Mouse (Mus musculus) midbrain, embryonic 11.5 days (tissue): ENCODE data around the gene Fam13c. TPM values are rescaled to one million over a fixed set of nuclear protein-coding genes. Genes with fewer than 3 reads are reported as not detected.

Source experiments
- ATAC-seq: fragments of 200-750 bp; cut with Nextera tagmentation; 2 replicates; pipeline ENCODE4 v1.8.0; 2017; ENCODE audit warnings: moderate TSS enrichment, moderate library complexity; ENCODE audit not compliant: low FRiP score
- DNase-seq: peaks from one replicate; pipeline ENCODE4 v3.0.0; 2015; ENCODE audit warnings: low spot score; ENCODE audit errors: missing footprints
- H3K27ac ChIP-seq: fragments of 300-500 bp; sonication (generic); 2 replicates; pipeline ENCODE4 v1.5.1; 2014; ENCODE audit warnings: low read depth, low read length
- H3K27me3 ChIP-seq: fragments of 300-500 bp; sonication (generic); 2 replicates; pipeline ENCODE4 v1.6.1; 2014; ENCODE audit warnings: mild to moderate bottlenecking, low read length, moderate library complexity, mixed read lengths; ENCODE audit not compliant: control insufficient read depth, insufficient read depth
- H3K36me3 ChIP-seq: fragments of 300-500 bp; sonication (generic); 2 replicates; pipeline ENCODE4 v1.6.1; 2014; ENCODE audit warnings: mild to moderate bottlenecking, low read length, moderate library complexity, mixed read lengths; ENCODE audit not compliant: control insufficient read depth, insufficient read depth
- H3K4me1 ChIP-seq: fragments of 300-500 bp; sonication (generic); 2 replicates; pipeline ENCODE4 v1.6.1; 2014; ENCODE audit warnings: low read length; ENCODE audit not compliant: control insufficient read depth, insufficient read depth
- H3K4me2 ChIP-seq: fragments of 300-500 bp; sonication (generic); 2 replicates; pipeline ENCODE4 v1.6.1; 2014; ENCODE audit warnings: mild to moderate bottlenecking, moderate library complexity
- H3K4me3 ChIP-seq: fragments of 300-500 bp; sonication (generic); 2 replicates; pipeline ENCODE4 v1.5.1; 2014; ENCODE audit warnings: low read depth, low read length
- H3K9ac ChIP-seq: fragments of 300-500 bp; sonication (generic); 2 replicates; pipeline ENCODE4 v1.6.1; 2014; ENCODE audit warnings: low read length
- H3K9me3 ChIP-seq: fragments of 300-500 bp; sonication (generic); 2 replicates; pipeline ENCODE4 v1.6.1; 2016; ENCODE audit warnings: low read length; ENCODE audit not compliant: control insufficient read depth
- WGBS: fragments of 180-500 bp; shearing (Covaris S2); extraction: QIAGEN DNeasy Blood & Tissue Kit; methylation state at CpG from one replicate; pipeline ENCODE4 v1.1.7; 2014; 5-methylcytosine and 5-hydroxymethylcytosine counted together
- polyA plus RNA-seq: library from polyadenylated mRNA; unstranded; fragments of >200 nt; fragmentation: Nextera tagmentation; extraction: Ambion mirVana; gene quantifications from 2 replicates; pipeline ENCODE4 v1.2.1, GENCODE M21; 2014

The Fam13c gene
- polyA plus RNA-seq, 1 experiment from 2014 or later: 18.6 TPM

DNA sequence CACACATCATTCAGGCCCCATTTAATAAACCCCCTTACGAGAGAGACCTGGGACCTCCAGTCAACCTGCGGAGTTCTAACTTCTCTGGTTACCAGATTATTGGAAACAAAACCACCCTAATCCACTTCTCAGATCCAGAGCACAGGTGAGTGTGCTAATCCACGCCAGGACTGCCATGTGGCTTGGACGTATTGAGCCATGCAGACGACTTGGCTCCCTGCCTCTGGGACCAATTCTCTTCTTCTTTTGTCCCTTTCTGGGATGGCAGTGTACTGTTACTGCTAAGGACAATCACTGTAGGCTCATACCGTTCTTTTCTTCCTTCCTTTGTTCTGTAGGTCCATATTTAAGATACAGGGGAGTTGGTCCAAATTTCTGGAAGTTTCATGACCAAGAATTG is 102.6 kb downstream of the Fam13c start:
- no peak overlapping the region for H3K27ac ChIP-seq
- 78% methylated on average over 6 of the region's 6 CpGs for WGBS
- H3K4me2 ChIP-seq: no peak overlapping the region
- no peak overlapping the region for H3K9ac ChIP-seq
- ATAC-seq (no peak), DNase-seq (no peak)
- H3K36me3 ChIP-seq: 0 out of 2 replicates have a peak, but pooled peaks cover 2% of the 10 kb centered on the region
- H3K4me3 ChIP-seq: no peak overlapping the region
- no peaks in the 10 kb centered on the region for H3K27me3 ChIP-seq
- no peaks in the 10 kb centered on the region for H3K9me3 ChIP-seq
- H3K4me1 ChIP-seq: no peaks in the 10 kb centered on the region

GRCm38 (mm10) chr10:70552531-70552930 is 112.2 kb downstream of the Fam13c start:
- 93% methylated on average over 3 of the region's 3 CpGs for WGBS
- H3K4me3 ChIP-seq: no peak overlapping the region
- H3K27me3 ChIP-seq: no peaks in the 10 kb centered on the region
- H3K27ac ChIP-seq: no peak overlapping the region
- H3K9me3 ChIP-seq: no peaks in the 10 kb centered on the region
- H3K4me1 ChIP-seq: no peaks in the 10 kb centered on the region
- ATAC-seq (no peak), DNase-seq (no peak)
- peaks cover 3% of the 10 kb centered on the region; the same call in 1 of the 2 replicates for H3K36me3 ChIP-seq
- H3K9ac ChIP-seq: no peak overlapping the region
- H3K4me2 ChIP-seq: no peak overlapping the region

DNA sequence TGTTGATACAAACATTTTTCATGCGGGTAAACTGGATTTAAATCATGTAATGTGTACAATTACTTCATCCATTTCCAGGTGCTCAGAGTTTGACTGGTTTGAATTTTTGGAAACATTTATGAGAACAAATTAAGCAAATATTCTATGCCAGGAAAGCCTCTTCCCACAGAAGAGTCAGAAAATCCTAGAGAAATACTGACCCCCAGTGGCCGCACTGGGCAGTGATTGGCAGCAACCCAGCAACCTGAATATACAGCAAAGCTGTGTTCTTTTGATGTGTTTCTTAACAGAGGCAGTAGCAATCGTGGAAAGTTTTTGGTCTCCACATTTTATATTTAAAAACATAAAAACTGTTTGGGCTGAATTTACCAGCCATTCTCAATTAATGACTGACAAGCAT is 123.4 kb downstream of the Fam13c start:
- ATAC-seq (no peak), DNase-seq (peak; percentile 96)
- H3K36me3 ChIP-seq: 0 out of 2 replicates have a peak, but pooled peaks cover 2% of the 10 kb centered on the region
- 32% methylated on average over 3 of the region's 3 CpGs for WGBS
- H3K9me3 ChIP-seq: no peaks in the 10 kb centered on the region
- no peaks in the 10 kb centered on the region for H3K4me1 ChIP-seq
- H3K27ac ChIP-seq: no peak overlapping the region
- H3K27me3 ChIP-seq: no peaks in the 10 kb centered on the region
- no peak overlapping the region for H3K4me2 ChIP-seq
- no peak overlapping the region for H3K4me3 ChIP-seq
- no peak overlapping the region for H3K9ac ChIP-seq

GRCm38 (mm10) chr10:70581556-70582211 is 141.4 kb downstream of the Fam13c start:
- Histone ChIP-seq H3K9me3 (no peaks in the 10 kb centered on the region), H3K27me3 (no peaks in the 10 kb centered on the region), H3K4me2 (no peak overlapping the region), H3K4me1 (no peaks in the 10 kb centered on the region), H3K27ac (no peak overlapping the region), H3K4me3 (no peak overlapping the region), H3K9ac (no peak overlapping the region), H3K36me3 (no peaks in the 10 kb centered on the region)
- no peak for DNase-seq
- 85% methylated on average over 7 of the region's 7 CpGs for WGBS
- ATAC-seq: no peak

GRCm38 (mm10) chr10:70584171-70584570 is 143.9 kb downstream of the Fam13c start:
- DNase-seq (no peak), ATAC-seq (no peak)
- Histone ChIP-seq H3K4me1 (peaks cover 4% of the 10 kb centered on the region; the same call in 1 of the 2 replicates), H3K9me3 (no peaks in the 10 kb centered on the region), H3K27me3 (no peaks in the 10 kb centered on the region), H3K9ac (no peak overlapping the region), H3K4me3 (no peak overlapping the region), H3K27ac (no peak overlapping the region), H3K36me3 (no peaks in the 10 kb centered on the region), H3K4me2 (no peak overlapping the region)
- 91% methylated on average over 1 of the region's 1 CpGs for WGBS

- H3K9ac ChIP-seq: no peak overlapping the region
- no peaks in the 10 kb centered on the region for H3K9me3 ChIP-seq
- H3K27ac ChIP-seq: no peak overlapping the region
- DNase-seq (no peak), ATAC-seq (no peak)
- no peak overlapping the region for H3K4me2 ChIP-seq
- 85% methylated on average over 3 of the region's 3 CpGs for WGBS
- no peaks in the 10 kb centered on the region for H3K36me3 ChIP-seq
- no peak overlapping the region for H3K4me3 ChIP-seq
- no peaks in the 10 kb centered on the region for H3K27me3 ChIP-seq
- peaks cover 4% of the 10 kb centered on the region; the same call in 1 of the 2 replicates for H3K4me1 ChIP-seq
Measured at GRCm38 (mm10) chr10:70586876-70587405, 146.7 kb downstream of the Fam13c start.

GRCm38 (mm10) chr10:70594007-70594406 is 153.7 kb downstream of the Fam13c start:
- H3K36me3 ChIP-seq: no peaks in the 10 kb centered on the region
- 46% methylated on average over 1 of the region's 1 CpGs for WGBS
- H3K4me2 ChIP-seq: no peak overlapping the region
- H3K9me3 ChIP-seq: no peaks in the 10 kb centered on the region
- DNase-seq (no peak), ATAC-seq (no peak)
- no peak overlapping the region for H3K27ac ChIP-seq
- H3K4me3 ChIP-seq: no peak overlapping the region
- no peak overlapping the region for H3K9ac ChIP-seq
- no peaks in the 10 kb centered on the region; the same call in 1 of the 2 replicates for H3K27me3 ChIP-seq
- H3K4me1 ChIP-seq: peaks cover 3% of the 10 kb centered on the region; the same call in 1 of the 2 replicates

DNA sequence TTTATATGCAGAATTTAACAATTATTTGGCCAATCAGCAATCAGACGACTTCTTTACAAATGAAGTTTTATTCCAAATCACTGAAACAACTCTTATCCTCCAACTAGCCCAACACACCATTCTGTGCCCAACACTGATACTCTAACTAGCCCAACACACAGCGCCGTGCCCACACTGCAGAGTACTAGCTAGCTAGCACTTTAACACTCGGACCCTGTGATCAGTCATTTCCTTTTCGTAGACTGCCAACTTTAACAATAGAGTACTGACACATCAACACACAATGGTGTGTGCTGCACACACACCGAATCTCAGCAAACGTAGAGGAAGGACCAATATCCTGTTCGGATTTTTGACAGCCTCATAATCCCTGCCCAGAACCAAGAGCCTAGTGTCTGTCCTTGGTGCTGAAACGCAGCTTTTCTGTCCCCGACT is 157.8 kb downstream of the Fam13c start:
- peak overlapping the region; percentile 75 for H3K4me3 ChIP-seq
- DNase-seq (peak; percentile 96), ATAC-seq (peak; percentile 4)
- H3K9me3 ChIP-seq: no peaks in the 10 kb centered on the region
- peaks cover 6% of the 10 kb centered on the region for H3K4me1 ChIP-seq
- peak overlapping the region; percentile 79 for H3K9ac ChIP-seq
- no peaks in the 10 kb centered on the region for H3K36me3 ChIP-seq
- 19% methylated on average over 10 of the region's 10 CpGs for WGBS
- H3K4me2 ChIP-seq: peak overlapping the region; percentile 92
- H3K27me3 ChIP-seq: peaks cover 5% of the 10 kb centered on the region
- no peak overlapping the region for H3K27ac ChIP-seq

- peak overlapping the region; percentile 79 for H3K9ac ChIP-seq
- under 1% methylated on average over 47 of the region's 48 CpGs for WGBS
- peak overlapping the region; percentile 74 for H3K27ac ChIP-seq
- no peaks in the 10 kb centered on the region for H3K36me3 ChIP-seq
- peaks cover 5% of the 10 kb centered on the region for H3K27me3 ChIP-seq
- peak; percentile 77 for ATAC-seq
- peak overlapping the region; percentile 92 for H3K4me2 ChIP-seq
- no peaks in the 10 kb centered on the region for H3K9me3 ChIP-seq
- H3K4me1 ChIP-seq: peaks cover 6% of the 10 kb centered on the region
- peak; percentile 97 for DNase-seq
- peak overlapping the region; percentile 75 for H3K4me3 ChIP-seq
Measured at GRCm38 (mm10) chr10:70598516-70599125, 158.3 kb downstream of the Fam13c start.
